Mouse (Mus musculus) thymus, postnatal 4 days (tissue): Measurements from ENCODE around the gene Fut4.

Experiments used
- DNase-seq: peaks from one replicate; pipeline ENCODE4 v3.0.0; 2021

The Fut4 gene

DNA sequence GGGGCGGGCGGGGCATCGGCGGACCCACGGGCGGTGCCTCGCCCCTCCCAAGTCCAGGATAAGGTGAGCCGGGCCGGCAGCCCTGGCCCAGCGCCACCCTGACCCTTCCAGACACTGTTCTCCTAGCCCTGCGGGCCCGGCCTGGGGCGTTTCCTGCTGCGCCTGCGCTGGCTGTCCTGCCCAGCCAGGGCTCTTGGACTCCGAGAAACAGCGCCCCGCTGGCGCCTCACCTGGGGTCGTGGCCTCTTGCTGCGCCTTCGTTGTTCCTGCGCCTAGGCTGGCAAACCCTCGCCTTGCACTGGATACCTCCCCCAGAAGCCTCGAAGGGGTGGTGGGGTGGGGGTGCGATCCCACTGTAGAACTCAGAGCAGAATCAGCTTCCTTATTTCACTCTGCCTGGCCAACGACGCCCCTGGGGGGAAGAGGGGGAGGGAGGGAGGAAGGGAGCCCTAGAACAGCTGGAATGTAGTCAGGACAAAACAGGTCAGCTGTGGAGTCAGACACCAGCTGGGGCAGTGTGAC is at the start of gene Fut4:
Fut4 (minus strand) TSS at position 393 of the 522 bp plus-strand sequence.
- peak; percentile 68 for DNase-seq

DNA sequence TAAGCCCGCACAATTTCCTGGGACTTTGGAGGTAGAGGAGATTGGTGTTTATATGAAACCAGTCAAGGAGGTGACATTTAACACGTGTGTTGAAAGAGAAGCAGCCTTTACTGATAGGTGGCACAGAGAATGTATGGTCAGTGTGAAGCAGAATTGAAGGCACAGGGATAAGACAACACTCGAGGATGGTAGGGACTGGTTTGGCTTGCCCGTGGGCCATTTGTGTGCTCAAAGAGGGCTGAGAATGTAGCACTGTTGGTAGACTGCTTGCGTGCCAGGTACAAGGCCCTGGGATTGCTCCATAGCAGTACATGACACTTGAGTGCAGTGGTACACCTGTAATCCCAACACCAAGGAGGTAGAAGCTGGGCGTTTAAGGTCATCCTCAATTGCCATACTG is 35.2 kb upstream of the Fut4 start:
- DNase-seq = no peak

DNA sequence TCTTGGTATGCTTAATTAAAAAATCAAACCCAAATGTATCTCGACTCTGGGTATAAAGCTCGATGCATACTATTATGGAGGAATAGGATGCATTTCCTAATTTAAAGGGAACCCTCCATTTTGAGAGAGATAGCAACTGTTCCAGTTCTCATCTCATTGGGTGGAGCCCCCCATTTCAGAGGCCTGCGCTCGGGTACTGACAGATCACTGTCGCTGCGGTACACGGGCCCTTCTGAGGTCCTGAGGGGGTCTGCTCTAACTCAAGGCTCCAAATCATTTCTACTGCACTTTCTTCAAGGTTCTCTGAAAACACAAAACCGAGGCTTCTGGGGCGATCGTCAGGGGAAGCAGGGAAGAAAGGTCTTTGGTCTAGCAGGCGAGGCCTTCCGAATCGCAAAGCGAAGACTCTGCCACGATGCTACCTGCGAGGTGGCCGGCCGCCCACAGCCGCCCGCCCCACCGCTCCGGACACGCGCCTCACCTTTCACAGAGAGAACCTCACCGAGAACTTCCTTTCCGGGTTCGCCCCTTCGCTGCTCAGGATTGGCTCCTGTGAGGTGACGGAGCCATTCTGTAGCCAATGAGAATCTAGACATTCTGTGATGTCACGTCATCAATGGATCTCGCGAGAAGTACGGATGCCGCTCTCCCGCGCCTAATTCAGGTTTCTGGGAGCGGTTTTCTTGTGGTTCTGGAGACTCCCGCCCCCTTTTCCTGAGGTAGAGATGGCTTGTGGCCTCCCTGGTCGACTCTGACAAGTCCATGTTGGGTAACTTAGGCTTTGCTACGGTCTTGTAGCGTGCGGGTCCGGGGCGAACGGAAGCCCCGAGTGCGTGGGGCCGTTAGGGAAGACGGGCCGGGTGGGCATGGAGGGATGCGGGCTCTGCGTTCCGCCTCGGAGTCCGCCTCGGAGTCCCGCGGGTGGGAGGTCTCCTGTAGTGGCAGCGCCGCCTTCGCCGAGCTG is 32.1 kb upstream of the Fut4 start, which contains the start of the genes Mre11a and Ankrd49:
Mre11a (plus strand) TSS at position 616 of the 964 bp plus-strand sequence.
Ankrd49 (minus strand) TSS at position 818 of the 964 bp plus-strand sequence.
- peak; percentile 90 for DNase-seq

DNA sequence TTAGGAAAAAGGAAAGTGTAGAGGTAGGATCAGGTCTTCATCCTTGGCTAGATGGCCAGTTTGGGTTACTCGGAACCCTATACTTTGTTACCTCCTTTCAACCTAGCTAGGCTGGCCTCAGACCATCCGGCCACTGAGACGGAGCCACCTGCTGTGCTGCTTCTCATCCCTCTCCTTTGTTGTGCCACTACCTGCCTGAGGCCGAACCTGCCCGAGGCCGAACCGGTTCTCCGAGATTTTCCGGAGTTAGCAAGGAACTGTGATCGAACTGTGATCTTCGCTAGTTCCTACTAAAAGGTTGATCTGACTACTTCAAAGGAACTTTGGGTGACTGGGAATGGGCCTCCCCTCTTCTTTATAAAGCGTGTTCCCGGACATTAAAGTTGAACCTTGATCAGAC is 26.1 kb upstream of the Fut4 start:
- no peak for DNase-seq

DNA sequence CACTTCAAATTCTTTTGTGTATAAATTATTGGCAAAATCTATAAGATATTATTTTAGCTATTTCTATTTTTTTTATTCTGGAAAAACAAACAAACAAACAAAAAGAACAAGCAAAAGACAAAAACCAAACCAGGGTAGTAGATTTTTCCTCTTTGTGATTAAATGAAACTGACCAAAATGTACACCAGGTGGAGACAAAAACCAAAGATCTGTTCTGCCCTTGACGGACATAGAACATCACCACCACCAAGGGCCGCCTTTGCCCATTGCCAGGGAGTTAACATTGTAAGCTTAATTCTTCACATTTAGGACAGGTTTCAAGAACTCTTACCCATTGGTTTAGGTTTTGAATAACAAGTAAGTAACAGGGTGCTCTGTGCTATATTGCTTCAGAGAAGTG is 21.6 kb upstream of the Fut4 start:
- no peak for DNase-seq

DNA sequence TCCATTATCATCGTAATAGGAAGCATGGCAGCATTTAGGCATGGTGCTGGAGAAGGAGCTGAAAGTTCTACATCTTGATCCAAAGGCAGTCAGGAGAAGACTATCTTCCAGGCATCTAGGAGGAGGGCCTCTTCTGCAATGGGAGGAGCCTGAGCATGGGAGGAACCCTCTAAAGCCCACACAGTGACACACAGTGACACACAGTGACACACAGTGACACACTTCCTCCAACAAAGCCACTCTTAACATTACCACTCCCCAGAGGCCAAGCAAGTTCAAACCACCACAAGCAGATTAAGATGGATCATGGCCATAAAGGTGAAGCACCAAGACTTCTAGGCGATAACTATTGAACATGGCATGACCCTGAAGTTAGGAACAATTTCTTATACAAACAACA is 19.9 kb upstream of the Fut4 start:
- DNase-seq = no peak

DNA sequence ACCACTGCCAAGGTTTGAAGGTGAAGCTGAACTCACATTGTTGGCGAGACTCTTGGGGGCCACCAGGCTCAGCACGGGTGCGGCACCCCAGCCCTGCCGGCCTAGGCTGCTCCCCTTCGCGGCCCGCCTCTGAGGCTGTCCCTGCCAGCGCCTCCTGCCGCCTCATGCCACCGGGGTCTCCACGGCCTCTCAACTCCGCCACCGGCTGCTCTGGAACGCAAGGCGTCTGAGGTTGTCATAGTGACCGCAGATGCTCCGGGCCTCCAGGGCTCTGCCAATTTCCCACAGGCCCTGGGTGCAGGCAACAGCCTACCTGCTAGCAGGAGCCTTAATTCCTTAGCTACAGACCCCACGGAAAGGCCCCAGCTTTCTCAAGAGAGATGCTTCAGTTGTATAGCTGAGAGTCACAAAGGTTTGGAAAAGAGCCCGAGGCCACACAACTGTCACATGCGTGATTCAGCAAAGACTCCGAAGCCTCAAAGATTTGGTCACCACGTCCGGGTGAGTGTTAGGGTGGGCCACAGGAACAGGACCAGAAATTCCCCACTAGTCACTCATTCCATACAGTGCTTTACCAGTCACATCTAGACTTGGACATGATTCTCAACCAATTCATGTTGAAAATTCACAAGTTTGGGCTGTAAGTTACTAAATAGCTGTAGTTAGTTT is 18.7 kb upstream of the Fut4 start, which contains the start of gene 1700012B09Rik:
1700012B09Rik (minus strand) TSS at position 228 of the 669 bp plus-strand sequence.
- peak; percentile 30 for DNase-seq

DNA sequence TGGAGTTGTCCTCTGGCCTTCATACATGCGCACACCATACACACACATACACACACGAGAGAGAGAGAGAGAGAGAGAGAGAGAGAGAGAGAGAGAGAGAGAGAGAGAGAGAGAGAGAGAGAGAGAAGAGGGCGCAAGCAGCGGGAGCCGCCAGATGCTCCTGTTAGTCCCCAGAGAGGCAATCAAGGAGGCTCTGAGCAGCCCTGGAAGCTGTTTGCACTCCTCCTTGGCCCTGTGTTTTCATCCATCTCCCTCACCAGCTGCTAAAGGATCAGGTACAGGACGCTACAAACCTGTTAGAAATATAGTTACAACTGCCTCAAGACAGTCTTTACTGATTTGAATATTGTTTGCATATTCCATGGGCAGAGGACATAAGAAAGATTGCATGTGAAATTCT is 17.6 kb upstream of the Fut4 start:
- no peak for DNase-seq

DNA sequence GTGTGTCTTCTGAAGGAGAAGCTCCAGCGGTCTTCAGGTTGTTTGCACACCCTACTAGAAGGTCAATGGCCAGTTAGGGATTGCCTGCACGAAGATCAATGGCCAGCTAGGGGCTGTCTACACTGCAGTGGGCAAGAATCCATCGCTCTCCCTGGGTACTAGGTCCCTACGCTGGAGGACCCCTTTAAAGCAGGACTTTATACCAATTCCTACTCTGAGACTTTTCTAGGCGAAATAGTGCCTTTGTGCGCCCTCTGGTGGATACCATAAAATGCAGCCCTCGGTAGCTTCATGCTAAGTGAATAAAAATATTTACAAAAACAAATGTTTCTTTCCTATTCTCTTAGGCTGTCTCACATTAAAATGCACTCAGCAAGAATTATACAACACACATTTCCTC is 12.6 kb upstream of the Fut4 start:
- DNase-seq = peak; percentile 74

DNA sequence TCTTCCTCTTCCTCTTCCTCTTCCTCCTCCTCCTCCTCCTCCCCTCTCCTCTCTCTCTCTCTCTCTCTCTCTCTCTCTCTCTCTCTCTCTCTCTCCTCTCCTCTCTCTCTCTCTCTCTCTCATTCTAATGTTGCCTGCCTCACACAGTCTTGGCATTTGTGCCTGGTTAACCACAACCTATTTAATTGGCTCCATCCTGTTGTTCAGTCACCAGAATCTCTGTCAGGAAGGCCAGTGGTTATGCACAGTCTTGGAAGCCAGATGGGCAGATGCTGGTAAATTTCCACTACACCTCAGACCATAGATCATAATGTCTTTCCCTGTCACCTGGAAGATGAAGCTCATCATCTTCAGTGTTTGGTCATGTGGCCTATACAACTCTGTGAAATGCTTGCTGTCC is 7.1 kb upstream of the Fut4 start:
- DNase-seq = no peak

DNA sequence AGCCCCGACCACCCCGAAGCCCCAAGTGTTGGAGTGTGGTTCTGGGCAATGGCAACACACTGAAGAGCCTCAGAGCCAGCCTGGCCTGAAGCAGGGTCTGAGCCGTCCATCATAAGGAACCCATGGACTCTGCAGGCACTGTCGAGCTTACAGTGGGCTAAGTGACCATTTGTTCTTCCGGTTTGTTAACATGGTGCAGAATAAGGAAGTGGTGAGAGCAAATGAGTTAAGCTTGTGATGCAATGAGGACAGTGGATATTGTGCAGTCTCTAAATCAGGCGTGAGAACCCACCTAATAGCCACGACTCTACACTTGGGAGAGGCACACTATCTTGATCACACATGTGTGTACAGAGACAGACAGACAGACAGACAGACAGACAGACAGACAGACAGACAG is 6.4 kb upstream of the Fut4 start:
- DNase-seq = no peak

DNA sequence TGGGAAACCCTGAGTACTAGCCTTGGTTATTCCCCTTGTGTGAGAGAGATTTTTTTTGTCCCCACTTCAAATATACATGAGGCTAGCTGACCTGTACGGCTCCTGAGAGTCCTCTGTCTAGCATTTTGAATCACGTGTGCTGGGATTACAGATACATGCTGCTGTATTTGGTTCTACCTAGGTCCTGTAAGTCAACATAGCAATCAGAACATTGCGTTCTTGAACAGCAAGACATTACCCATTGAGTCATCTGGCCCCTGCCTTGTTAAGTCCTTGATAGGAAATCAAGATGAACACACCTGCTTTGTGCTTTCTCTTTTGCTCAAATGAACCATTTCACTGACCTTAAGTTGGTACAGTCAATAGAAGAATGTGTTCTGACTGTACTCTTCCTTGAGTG is 2.3 kb upstream of the Fut4 start:
- no peak for DNase-seq

DNA sequence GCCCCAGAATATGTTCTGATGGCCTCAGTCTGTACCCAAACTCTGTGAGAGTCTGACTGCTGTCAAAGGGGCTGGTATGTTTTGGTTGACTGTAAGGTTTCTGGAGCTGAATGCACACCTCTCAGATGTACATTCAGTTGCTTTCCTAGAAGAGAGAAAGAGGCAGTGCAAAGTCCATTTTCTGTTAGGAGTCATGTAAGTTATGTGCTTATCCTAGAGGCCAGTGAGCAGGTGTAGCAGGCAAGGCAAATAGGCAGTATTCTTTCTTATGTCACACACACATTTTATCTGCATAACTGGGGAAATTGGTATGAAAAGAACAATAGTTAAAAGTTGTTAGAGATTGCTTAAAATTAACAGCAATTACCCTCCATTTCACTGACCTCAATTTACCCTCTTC is 1.8 kb upstream of the Fut4 start:
- no peak for DNase-seq

DNA sequence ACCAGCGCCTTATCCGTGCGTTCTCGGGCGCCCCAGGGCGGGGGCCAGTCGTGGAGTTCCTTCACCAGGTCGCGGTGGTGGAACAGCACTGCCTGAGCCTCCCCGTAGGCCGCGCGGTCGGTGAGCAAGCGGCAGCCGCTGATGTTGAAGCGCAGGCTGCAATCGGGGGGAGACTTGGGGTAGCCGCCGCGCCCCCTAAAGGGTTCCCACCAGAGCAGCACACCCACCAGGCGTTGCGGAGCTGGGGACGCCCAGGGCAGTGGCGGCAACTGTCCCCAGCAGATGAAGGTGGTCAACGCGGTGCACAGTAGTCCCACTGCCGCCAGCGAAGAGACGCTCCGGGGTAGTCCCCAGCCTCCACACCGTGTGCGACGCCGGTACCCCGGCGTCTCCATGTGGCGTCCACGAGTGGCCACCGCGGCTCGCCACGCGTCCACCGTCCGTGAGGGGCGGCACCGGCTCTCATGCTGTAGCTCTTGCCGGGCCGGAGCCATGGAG is 641 bp downstream of the Fut4 start:
- DNase-seq = peak; percentile 67

DNA sequence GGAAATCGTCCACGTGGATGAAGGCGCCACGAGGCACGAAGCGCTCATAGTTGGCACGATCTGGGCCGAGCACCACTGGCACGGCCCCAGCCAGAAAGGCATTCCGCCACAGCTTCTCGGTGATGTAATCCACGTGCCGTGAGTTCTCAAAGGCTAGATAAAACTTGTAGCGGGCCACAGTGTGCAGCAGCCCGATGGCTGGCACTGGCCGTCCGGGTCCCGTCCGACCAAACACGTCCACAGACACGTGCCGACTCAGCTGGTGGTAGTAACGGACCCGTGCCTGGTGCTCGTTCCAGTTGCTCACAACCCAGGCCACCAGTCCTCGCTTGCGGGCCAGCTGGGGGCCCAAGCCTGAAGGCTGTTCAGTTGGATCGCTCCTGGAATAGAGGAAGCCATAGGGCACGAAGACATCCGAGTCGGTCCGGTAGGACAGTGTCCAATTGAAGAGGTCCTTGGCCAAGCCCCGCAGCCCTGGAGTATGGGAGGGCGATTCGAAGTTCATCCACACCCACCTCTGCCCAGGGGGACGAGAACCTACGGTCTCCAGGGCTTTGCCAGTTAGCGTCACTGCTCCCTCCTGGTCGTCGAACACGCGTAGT is 1.2 kb downstream of the Fut4 start:
- DNase-seq = no peak

DNA sequence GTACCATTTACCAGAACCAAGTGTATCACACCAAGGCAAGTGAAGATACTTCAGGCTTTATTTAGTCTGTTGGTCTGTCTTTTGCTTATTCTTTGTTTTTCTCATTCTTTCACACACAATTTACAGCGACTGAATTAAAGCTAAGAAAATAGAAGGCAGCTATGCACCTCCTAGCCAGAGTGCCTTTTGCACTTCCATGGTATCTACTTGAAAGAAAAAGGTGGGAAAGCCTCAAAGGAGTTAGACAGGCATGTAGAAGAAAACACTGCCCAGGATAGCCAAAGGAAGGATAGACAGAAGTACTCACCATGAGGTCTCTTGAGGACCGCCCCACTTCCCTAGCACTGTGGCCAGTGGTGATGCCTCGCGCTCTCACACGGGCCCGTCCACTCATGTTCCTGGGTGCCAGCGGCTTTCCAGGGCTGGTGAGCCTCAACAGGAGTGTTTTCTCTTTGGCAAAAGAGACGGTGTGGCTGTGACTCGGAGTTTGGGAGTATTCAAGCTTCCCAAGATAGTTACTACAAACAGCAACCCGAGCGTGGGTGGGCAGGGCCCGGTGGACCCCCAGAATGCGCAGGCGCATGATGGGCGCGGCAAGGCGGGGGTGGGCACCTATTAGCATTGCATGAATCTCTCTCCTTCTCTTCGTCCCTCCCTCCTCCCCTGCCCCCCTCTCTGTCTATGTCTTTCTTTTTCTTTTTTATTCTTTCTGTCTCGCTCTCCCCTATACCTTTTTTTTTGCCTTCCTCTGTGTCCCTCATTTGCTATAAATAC is 11.9 kb downstream of the Fut4 start, which contains the start of gene Piwil4:
Piwil4 (minus strand) TSS at position 583 of the 774 bp plus-strand sequence.
- no peak for DNase-seq

DNA sequence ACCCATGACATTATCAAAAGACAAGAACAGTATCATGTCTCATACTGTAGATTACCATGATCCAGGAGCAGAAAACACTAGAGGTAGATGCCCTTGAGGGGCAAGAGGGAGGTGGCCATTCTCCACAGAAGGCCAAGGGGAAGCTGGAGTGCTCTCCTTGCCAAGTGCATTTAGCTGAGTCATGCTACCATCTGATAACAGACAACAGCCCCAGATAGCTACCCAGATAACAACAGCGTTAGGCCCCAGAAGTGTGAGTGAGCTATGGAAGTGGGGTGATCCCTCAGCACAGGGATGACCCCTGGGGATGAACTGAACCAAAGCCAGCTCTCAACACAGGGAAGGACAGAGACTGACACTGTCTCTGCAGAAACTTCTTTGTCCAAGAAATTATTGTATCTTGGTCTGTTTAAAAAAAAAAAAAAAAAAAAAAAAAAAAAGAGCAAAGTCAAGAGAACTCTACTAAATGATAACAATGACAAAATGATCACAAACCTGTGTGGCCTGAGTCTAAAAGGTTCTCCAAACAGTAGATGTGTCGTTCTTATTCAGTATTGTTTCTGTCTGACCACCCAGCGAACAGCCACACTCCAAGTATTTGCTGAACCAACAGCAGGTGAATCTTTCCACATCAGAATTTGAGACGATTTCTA is 12.6 kb downstream of the Fut4 start:
- no peak for DNase-seq

DNA sequence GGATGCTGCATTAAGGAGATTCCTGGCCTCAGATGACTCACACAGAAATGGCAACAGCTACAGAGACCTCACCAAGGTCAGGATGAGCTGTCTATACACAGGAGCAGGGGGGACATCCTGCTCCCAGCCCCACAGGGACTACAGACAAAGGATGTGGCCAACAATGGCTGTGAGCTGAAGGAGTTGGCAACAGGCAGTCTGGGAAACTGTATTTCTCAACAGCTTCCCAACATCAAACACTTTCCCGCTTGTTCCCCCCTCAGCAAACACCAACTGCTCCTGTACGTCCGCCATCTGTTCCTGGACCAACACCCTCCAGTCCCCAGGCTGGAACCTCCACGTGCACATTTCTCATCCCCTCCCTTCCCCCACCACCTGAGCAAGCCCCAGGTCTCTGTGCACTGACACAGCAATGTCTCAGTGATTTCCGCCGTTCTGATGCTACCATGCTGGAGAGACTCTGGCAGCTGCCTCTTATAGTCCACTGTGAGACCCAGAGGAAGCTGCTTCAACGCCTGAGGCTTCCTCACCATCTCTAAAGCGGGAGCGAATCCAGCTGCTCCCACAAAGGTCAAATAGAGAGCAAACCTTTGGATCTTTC is 21.2 kb downstream of the Fut4 start:
- DNase-seq = peak; percentile 24

DNA sequence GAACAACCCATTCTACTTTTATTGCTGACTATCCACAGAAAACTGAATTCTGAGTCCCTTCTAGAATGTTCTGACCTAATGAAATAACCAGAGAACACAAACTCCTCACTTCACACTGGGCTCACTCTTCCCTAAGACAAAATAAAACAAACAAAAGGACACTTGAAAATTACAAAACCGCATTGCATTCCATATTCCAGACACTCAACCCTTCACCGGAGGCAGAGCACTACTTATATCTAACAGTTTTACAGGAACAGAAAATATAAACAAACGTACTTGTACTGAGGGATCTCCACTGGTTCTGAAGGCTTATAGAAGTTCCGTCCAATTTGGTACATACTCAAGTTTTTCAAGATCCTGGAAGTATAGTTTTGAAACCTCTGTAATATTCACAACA is 23.8 kb downstream of the Fut4 start:
- no peak for DNase-seq

DNA sequence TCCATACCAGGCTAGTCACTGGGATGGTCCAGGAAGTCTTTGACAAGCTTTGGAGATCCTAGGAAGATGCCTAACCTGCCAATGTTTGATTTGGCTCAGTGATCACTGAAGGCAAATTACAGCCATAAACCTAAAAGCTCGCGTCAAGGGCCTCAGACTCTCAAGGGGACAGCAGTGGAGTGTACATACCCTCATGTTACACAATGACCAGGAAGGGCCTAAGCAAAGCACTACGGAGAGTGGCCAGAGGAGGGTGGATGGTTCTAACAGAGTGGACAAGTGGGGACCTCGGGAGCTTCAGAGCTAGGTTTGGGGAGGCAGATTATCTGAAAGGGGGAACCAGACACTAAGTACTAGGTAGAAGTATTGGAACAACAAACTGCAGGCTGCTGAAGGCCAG is 25.6 kb downstream of the Fut4 start:
- no peak for DNase-seq

DNA sequence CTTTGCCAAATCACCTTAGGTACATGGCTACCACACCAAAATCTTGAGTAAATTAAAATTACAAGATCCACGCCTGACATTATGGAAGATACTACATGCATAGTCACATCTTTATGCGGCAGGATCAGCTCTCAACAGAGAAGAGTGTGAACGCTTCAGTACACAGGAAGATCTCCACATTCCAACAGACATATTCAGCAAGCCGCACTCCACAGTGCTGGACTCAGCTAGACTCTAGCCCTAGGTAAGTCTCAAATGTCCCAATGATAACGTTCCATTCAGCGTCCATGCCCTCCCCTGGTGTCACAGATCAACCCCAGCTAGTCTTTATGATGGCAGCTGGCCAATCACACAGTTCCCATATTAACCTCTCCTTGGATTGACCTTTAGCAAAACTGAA is 26.2 kb downstream of the Fut4 start:
- DNase-seq = no peak
